Mouse (Mus musculus) MN1 (cell line): Measurements from ENCODE around the gene Fgfr2.
"Not testable (repeated sequence)": the region's sequence is repeated elsewhere in the genome, so short reads cannot be mapped to it uniquely, and the experiment has no call there.

ENCODE experiments used
- DNase-seq: peaks from one replicate; pipeline ENCODE4 v3.0.0-alpha.2; 2016; ENCODE audit warnings: low spot score

Gene Fgfr2

DNA sequence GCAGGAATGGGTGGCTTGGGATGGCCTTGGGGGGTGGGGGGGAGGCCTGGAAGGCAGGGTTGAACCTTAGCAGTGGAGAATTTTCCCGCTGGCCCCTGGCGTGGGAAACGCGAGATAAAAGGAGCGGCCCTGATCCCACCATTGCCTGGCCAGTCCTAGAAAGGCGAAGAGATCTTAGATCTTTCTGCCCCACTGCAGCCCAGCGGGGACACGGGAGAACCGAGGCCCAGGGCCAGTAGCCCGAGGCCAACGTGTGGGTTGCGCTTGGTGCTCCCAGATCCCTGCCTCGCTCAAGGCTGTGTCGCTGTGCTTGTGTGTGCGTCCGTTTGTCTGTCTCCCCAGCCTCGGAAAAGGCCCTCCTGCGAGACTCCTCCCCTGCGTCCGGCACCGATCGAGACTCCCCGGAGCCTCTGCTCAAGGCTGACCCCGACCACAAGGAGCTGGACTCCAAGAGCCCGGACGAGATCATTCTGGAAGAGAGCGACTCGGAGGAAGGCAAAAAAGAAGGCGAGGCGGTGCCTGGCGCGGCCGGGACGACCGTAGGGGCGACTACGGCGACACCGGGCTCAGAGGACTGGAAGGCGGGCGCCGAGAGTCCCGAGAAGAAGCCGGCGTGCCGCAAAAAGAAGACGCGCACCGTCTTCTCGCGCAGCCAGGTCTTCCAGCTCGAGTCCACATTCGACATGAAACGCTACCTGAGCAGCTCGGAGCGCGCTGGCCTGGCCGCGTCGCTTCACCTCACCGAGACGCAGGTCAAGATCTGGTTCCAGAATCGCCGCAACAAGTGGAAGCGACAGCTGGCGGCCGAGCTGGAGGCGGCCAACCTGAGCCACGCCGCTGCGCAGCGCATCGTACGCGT is 1579.3 kb downstream of the Fgfr2 start:
- no peak for DNase-seq

DNA sequence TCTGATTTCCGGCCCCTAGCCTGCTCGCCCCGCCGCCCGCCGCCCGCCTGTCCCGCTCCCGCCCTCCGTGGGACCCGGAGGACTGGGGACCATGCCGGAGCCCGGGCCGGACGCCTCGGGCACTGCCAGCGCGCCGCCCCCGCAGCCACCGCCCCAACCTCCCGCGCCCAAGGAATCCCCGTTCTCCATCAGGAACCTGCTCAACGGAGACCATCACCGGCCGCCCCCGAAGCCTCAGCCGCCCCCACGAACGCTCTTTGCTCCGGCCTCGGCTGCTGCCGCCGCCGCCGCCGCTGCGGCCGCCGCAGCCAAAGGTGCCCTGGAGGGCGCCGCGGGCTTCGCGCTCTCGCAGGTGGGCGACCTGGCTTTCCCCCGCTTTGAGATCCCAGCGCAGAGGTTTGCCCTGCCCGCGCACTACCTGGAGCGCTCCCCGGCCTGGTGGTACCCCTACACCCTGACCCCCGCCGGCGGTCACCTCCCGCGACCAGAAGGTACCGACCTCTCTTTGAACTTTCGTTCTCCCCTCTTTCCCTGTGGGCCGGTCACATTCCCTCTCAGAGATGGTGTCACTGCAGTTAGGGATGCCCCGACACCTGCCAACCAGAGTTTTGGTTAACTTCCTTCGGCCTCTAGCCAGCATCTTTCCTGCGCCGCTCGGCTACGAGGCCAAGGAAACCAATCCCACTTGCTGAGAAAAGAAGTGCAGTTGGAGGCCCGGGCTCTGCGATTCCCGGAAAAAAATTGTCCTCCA is 1580.1 kb downstream of the Fgfr2 start:
- DNase-seq, result no peak

DNA sequence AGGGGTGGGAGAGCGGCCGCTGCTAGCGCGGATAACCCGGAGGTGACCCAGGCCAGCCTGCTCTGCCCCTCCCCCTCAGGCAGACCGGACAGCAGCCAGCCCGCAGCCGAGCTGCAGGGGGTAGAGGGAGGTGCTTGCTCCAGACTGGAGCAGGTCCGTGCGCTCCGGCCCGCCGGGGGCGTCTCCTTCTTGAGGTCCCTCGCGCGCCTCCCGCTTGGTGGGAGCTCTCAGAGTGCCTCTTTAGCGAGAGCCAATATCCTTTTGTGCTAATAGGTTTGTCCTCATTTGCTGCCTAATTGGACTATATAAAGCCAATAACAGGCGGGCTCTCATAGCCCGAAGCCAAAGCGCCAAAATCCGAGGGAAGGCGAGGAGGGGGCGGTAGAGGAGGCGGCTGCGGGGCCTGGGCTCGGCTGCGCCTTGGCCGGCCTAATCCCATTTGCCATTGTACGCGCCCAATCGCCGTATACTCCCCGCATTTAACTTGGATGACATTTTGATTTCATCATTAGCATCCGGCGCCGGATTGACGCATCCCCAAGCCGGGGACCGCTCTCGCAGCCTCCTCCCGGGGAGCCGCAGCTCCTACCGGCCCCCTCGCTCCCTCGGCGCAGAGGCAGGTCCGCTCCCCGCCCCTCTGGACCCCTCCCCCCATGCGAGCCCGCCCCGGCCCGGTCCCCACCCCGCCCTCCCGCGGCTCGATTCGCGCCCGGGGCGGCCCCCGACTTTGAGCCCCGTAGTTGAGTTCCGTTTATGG is 1580.9 kb downstream of the Fgfr2 start, which contains the start of gene Hmx3:
TSS of gene Hmx3 (plus strand) at position 753 of the 757 bp plus-strand sequence.
- DNase-seq, result no peak

DNA sequence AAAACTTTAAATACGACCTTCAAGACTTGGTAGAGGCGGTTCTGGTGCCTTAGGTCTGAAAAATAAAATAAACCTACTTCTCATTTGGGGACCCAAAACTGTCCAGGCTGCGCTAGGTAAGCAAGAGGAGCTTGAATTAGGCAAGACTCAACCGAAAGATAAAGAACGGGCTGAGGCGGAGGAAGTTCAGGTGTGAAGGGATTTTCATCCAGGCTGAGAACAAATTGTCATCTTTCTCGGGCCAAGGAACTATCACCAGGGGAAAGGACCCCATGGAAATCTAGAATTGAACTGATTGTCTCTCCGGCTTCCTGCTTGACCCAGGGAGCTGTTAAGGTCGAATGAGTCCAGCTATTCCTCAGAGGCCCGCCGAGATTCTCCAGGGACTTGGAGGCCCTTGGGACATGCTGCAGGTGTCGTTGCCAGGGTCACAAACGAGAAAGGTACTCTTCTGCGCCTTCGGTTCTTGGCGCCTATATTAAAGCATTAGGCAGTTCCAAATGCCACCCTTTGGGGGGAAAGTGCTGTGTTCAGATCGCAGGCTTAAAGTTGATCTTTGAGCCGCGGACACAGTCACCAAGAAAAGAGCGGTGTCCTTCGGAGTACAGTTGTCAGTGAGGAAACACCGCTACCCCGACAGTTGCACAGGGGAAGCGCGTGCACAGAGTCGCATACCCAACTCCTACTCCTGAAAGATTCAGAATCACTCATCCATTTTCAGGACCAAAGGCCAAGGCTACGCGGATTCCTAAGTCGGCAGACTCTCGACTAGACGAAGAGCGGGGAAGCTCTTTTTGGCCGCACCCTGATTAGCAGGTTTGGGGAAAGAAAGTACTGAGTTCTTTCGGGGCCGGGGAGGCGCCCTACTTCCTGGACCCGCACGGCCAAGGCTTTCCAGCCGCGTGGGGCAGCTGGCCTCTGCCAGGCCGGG is 1581.7 kb downstream of the Fgfr2 start:
- DNase-seq, result no peak

DNA sequence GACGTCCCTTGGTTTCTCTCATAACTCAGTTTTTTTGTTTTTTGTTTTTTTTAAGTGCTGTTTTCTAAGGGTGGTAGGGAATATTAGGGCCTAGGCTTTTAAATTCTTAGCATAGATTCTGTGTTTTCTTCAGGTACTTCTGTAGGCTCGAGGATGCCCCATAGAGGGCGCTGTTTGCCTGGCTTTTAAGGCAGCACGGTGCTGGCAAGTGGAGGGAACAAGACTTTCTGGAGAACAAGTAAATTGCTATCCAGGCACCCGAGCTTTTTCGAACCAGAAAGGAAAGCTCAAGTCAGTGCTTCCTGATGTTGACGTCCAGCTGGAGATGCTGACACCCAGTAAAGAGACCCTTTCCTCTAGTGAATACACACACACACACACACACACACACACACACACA is 1583.2 kb downstream of the Fgfr2 start:
- DNase-seq, result peak; percentile 63

DNA sequence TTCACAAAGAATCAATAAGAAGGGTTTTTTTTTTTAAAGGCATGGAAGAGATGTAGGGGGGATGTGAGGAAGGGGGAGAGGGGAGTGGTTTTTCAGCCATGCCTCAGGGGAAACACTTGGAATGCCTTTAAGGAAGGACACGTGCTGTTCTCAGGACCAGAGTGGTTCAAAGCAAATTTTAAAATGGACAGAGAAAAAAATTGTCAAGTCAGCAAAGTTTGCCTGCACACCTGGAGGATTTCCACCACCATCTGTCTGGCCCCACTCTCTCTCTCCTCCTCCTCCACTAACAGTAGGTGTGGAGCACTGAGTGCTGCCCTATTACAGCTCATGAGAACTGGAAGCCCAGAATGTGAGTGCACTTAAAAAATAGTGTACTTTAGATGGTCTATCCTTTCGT is 1619.4 kb downstream of the Fgfr2 start:
- DNase-seq, result no peak

DNA sequence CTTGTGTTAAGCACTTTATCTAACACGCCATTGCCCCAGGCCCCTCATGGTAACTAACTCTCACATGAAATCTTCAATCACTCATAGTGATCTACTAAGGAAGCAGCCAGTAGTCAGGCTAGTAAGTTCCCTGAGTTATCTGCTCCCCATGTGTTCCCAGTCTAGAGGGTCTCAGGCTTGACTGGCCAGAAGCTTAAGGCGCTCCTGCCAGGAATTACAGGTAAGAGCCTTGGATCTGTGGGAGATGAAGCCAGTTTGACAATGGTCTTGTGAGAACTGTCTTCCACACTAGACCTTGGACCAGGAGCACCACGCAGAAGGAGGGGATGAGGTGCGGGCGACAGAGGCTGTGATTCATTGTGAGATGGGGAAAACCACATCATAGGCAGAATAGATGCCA is 1644.7 kb downstream of the Fgfr2 start:
- DNase-seq, result no peak

DNA sequence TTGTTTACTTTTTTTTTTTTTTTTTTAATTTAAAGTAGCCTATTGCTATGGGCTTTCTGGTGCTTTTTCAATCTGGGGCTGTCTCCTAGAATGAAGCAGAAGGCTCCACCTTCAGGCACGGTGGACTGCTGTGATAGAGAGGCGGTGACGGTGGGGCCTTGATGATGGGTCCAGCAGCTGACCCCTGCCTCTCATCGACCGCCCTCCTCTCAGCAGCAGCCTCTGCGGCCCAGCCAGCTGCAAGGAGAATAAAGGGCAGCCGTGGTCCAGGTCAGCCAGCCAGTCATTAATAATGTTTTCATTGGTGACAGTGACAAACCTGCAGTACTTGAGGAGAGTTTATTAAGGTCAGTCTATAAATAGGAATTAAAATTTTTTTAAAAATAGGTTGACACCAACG is 1646.0 kb downstream of the Fgfr2 start:
- DNase-seq, result no peak

DNA sequence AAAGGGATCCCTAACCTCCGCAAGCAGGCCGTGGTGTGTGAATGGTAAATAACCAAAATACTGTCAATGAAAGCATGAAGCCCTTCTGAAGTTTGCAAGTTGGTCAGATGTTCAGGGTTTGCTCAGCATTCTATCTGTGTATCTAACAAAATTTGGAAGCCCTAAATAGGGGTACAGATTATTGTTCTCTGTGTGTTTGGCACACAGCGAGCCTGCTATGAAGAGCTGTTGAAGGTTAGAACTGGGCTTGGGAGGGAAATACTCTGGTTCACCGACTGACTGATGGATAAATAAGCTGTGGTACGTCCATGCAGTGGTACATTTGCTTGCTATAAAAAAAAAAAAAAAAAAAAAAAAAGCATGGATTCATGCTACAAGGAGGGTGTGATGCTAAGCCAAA is 1651.6 kb downstream of the Fgfr2 start:
- no peak for DNase-seq

DNA sequence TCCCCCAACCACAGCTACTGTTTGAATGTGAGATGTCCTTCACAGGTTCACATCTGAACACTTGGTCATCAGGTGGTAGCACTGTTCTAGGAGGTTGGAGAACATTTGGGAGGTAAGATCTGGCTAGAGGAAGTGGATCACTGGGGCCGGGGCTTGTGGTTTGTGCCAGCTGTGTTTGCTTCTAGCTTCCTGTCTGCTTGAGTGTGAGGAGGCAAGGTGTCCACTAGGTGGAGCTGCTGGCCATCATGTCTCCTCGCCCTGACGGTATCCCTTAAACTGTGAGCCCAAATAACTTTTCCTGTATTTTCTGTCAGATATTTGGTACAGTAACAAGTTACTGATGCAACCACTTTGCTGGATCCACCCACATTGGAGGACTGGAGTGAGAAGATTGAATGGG is 1653.6 kb downstream of the Fgfr2 start:
- no peak for DNase-seq

DNA sequence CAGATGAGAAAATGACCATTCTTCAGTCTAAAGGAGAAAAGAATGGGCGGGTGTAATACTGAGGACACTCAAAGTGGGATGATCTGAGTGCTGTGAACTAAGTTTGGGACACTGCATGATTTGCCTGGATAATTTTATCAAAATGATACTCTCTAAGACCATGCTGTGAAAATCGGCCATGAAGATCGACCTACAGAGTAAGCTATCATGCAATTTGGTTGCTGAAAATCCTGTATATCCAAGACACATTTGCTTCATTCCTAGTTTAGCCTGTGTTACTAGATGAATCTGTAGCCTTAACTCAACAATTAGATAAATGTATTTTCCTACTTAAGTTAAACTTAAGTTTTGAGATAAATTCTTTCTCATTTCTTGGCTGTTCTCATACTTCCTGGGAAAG is 1655.8 kb downstream of the Fgfr2 start:
- no peak for DNase-seq

DNA sequence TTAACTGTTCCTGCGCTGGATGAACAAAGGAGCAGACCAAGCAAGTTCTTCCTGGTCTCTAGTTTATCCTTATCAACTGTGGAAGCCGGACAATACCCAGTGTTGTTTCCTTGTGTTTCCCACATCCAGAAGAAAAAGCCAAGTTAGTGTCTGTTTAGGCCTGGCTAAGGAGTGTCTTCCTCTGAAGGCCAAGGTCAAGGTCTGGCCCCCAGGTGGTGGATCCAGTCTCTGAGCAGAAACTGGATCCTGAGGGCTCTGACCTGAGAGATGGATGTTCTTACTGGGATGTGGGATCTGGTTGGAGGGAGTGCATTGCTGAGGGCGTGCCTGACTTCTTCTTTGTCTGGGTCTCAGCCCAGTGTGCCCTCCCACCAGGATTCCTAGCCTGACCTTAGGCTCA is 1657.4 kb downstream of the Fgfr2 start:
- DNase-seq, result no peak

DNA sequence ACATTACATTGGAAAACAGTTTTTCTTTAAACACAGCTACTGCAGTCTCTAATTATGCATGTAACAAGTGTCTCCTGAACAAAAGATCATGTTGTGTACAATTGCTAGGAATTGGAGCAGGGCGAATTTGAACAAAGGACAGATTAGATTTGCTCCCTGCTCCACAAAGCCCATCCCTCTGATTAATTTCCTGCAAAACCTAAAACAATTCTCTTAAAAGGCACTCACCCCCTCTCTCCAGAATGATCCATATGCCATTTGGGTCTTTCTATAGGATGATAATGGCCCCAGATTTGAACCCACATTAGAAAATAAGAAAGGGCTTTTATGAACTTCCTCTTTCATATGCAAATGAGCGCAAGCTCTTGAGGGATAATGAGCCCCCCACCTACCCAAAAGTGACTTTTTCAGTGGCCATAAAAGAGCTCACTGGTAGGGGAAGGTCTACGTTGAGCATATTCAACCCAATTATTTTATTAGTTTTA is 1658.0 kb downstream of the Fgfr2 start:
- no peak for DNase-seq

DNA sequence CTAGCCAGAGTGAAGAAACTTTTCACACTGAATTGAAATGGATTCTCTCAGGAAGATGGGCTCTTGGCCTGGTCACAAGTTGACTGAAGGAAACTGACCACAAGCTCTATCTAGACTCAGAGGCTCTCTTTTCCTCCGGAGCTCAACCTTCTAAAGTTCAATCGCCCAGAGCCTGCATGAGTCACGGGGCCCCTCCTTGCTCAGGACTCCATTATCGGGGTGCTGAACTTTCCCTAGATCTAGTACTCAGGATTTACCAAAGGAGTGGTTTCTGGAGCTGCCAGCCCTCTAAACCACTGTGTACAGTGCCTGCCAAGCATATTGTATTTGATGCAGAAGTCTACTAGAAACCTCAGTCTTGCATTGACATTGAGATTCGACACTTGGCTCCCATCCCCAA is 1666.4 kb downstream of the Fgfr2 start:
- no peak for DNase-seq

DNA sequence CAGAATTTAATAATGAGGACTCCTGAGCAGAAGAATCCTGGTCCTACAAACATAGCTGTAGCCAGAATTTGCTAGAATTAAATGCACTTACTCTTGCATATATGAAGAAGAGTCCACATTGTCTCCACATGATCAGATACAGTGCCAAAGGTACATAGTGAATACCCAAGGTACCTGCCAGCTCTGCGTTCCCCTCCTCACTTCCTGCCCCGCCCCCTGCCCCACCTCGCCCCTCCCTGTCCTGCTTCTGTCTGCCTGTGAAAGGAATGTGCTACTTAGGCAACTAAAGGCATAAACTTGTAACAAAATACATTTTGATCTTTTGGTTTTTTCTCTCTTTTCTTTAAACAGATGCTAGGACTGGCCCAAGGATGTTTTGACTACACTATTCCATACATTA is 1686.1 kb downstream of the Fgfr2 start:
- DNase-seq, result no peak

DNA sequence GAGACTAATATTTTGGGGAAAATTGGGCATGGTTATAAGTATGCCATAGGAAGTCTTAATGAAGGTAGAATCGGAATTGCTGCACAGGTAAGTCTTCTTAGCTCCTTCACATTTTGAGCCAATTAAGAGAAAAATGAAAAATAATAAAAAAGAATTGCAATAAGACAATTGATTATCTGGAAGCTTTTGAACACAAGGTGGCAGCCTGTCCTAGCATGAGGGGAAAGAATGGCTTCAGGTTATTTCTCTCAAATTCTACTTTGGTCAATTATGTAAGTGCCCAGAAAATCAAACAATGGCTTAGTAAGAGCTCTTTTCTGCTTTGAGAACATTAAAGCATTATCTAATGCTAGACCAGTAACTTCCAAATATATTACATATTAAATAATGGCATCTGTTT is 1688.9 kb downstream of the Fgfr2 start:
- no peak for DNase-seq

DNA sequence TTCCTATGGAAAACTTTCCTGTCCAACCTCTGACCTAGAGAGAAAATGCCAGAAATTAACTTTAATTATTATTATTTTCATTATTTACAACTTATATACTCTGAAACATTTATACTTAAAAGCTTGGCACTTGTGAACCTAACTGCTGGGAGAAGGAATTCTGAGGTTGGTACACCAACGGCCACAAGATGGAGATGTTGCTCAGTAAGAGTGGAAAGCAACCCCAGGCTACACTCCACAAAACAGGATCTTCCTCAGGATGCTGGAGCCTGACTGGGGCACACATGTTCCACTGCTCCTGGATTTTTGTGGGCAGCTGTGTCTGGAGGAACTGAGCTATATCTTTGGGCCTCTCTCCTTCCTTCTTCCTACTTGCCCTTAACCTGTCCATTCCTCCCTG is 1690.9 kb downstream of the Fgfr2 start:
- DNase-seq, result peak; percentile 62

DNA sequence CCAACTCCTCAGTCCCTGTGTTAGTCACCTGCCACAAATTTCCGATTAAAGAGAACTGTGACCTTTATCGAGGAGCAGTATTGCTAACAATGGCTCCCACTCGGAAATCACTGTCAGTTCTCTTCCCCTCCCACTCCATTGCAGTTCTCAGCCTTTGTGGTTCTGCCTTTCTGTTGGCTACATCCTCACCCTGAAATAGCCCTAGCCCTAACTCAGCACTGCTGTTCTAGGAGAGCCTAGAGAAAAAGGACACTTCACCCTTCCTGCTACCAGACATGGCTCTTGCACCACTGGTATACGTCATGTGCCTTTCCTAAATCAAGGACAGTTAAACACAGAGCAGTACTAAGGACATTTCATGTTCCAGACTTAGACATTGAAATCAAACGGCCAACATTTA is 1695.8 kb downstream of the Fgfr2 start:
- no peak for DNase-seq

DNA sequence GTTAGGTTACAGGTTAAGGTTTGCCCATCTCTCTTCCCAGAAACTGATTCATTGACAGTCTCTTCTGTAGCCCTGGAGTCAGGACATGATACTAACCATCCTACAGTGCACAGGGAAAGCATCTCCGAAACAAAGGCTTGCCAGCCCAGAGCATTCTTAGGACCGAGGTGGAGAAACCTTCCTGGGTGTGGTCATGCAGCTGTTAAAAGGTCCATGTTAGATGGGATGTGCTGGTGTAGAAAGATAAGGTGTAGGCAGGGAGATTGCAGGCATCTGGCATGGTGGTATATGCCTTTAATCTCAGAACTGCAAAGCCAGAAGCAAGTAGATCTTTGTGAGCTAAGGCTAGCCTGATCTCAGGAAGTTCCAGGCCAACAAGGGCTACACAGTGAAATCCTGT is 1698.2 kb downstream of the Fgfr2 start:
- no peak for DNase-seq

DNA sequence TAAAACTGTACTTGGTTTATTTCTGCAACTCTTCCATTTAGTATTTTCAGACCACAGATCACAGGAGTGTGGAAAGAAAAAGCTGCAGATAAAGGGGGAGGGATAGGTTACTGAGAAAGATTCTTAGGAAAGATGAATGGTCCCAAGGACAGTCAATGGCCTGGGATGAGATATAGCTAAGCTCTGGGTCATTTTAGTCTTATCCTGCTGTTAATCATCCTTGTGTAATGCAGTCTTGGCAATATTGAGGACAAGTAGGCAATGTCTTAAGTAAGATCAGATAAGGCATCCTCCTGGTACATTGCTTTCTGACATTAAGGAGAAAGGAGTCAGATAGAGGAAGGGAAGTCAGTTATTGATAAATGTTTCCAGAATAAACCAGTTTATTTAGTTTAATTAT is 1705.5 kb downstream of the Fgfr2 start:
- no peak for DNase-seq

DNA sequence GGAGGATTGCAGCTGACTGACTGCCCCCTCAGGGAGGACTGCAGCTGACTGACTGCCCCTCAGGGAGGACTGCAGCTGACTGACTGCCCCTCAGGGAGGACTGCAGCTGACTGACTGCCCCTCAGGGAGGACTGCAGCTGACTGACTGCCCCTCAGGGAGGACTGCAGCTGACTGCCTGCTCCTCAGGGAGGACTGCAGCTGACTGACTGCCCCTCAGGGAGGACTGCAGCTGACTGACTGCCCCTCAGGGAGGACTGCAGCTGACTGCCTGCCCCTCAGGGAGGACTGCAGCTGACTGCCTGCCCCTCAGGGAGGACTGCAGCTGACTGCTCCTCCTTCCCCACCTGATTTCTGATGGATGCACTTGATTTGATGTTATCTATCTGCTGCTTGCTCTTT is 1706.4 kb downstream of the Fgfr2 start:
- not testable (repeated sequence) for DNase-seq

DNA sequence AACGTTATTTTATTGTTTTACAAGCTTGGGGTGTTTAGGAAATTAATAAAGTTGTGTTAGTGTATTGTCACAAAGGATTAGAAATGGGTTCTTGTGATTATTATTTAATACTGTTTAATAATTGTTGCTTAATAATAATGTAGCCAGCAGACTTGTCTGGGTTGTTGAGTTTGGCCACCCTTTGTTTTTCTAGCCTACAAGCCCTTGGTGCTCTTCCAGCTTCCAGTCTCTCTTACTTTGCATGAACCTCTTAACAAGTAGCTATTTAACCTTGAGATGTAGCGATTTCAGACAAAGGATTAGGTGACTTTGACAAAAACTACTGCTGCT is 1711.2 kb downstream of the Fgfr2 start:
- DNase-seq, result no peak
